Mouse (Mus musculus) midbrain, postnatal 0 days (tissue): ENCODE measurements around the gene Phyh. TPM values are rescaled to one million over a fixed set of nuclear protein-coding genes. Genes with fewer than 3 reads are reported as not detected.

ENCODE experiments used
- ATAC-seq: fragments of 200-750 bp; cut with Nextera tagmentation; 2 replicates; pipeline ENCODE4 v1.8.0; 2017; ENCODE audit warnings: moderate number of reproducible peaks, mild to moderate bottlenecking, moderate TSS enrichment, moderate library complexity; ENCODE audit not compliant: low FRiP score
- DNase-seq: peaks from one replicate; pipeline ENCODE4 v3.0.0-alpha.2; 2015; ENCODE audit warnings: low spot score
- H3K27ac ChIP-seq: fragments of 300-500 bp; sonication (generic); 2 replicates; pipeline ENCODE4 v1.5.1; 2014; ENCODE audit warnings: low read depth, mild to moderate bottlenecking, low read length, mixed read lengths
- H3K27me3 ChIP-seq: fragments of 300-500 bp; sonication (generic); 2 replicates; pipeline ENCODE4 v1.6.1; 2014; ENCODE audit warnings: low read length, control low read depth, mixed read lengths; ENCODE audit not compliant: insufficient read depth
- H3K36me3 ChIP-seq: fragments of 300-500 bp; sonication (generic); 2 replicates; pipeline ENCODE4 v1.6.1; 2014; ENCODE audit warnings: low read length, control low read depth, mixed read lengths; ENCODE audit not compliant: insufficient read depth
- H3K4me1 ChIP-seq: fragments of 300-500 bp; sonication (generic); 2 replicates; pipeline ENCODE4 v1.6.1; 2014; ENCODE audit warnings: mild to moderate bottlenecking, control low read depth, antibody characterized with exemption, low read length, mixed read lengths; ENCODE audit not compliant: insufficient read depth
- H3K4me2 ChIP-seq: fragments of 300-500 bp; sonication (generic); 2 replicates; pipeline ENCODE4 v1.6.1; 2014; ENCODE audit warnings: low read depth, mild to moderate bottlenecking, low read length, mixed read lengths; ENCODE audit not compliant: poor library complexity, severe bottlenecking
- H3K4me3 ChIP-seq: fragments of 300-500 bp; sonication (generic); 2 replicates; pipeline ENCODE4 v1.5.1; 2014; ENCODE audit warnings: low read depth, mild to moderate bottlenecking, low read length, moderate library complexity
- H3K9ac ChIP-seq: fragments of 300-500 bp; sonication (generic); replicated peaks from 2 replicates; pipeline ENCODE4 v1.6.1; 2014; ENCODE audit warnings: mild to moderate bottlenecking, low read length, moderate library complexity, mixed read lengths; ENCODE audit not compliant: poor library complexity, severe bottlenecking
- H3K9me3 ChIP-seq: fragments of 300-500 bp; sonication (generic); 2 replicates; pipeline ENCODE4 v1.6.1; 2016; ENCODE audit warnings: low read length, control low read depth
- CTCF ChIP-seq: IDR thresholded peaks from 2 replicates; pipeline ENCODE4 v1.5.1; 2016; ENCODE audit warnings: antibody characterized with exemption, mild to moderate bottlenecking
- WGBS: fragments of 180-500 bp; shearing (Covaris S2); extraction: QIAGEN DNeasy Blood & Tissue Kit; methylation state at CpG from one replicate; pipeline ENCODE4 v1.1.7; 2014; 5-methylcytosine and 5-hydroxymethylcytosine counted together
- polyA plus RNA-seq: library from polyadenylated mRNA; unstranded; fragments of >200 nt; fragmentation: Nextera tagmentation; extraction: Ambion mirVana; gene quantifications from 2 replicates; pipeline ENCODE4 v1.2.1, GENCODE M21; 2015
- total RNA-seq: library from RNA; depleted of rRNA; stranded (reverse); fragments of >200 nt; gene quantifications from 2 replicates; pipeline ENCODE4 v1.2.3, GENCODE M21; 2014; rRNA removed

Phyh gene
- total and polyA plus RNA-seq, 2 experiments from 2014 or later, result 64.9 to 108 TPM

DNA sequence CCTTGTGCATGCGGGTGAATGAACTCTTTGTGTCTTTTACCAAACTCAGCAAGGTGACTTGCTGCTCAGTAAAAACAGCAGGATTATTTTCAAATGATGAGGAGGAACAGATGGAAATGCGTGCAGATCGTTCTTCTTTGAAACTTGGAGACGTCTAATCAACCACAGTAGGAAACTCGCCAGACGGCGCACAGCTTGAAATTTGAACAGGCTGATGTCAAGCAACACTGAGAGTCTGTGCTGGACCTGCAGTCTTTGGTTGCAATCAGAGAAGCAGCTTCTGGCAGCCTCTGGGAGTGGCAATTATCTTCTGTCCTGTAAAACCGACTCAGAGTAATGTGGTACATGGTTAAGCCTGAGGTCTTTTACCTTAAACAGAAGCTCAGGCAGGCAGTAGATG lies 59.3 kb downstream of the Phyh start:
- Histone ChIP-seq H3K27me3 (no peaks in the 10 kb centered on the region), H3K4me2 (no peak overlapping the region), H3K4me1 (no peaks in the 10 kb centered on the region), H3K9me3 (no peaks in the 10 kb centered on the region), H3K4me3 (no peak overlapping the region), H3K36me3 (no peaks in the 10 kb centered on the region), H3K9ac (no peak overlapping the region), H3K27ac (no peak overlapping the region)
- peak; percentile 79 for DNase-seq
- no peak for TF ChIP-seq CTCF
- 32% methylated on average over 8 of the region's 8 CpGs for WGBS
- no peak for ATAC-seq

DNA sequence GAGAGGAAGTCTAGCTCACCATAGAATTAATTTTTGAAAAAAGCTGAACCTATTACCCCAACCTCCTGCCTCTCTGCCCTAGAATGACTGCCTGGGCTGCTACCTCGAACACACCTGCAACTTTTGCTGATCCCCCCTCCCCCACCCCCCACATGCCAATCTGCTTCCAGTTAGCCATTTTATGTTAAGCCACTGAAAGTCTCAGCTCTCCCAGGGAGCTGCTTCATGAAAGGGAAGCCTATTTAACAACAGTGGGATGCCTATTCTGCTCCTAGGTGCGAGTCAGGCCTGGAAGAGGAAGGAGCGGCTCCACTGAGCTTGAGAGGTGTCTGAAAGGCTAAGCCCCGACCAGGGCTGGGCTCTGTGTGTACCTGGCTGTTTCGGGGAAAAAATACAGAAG lies 65.2 kb downstream of the Phyh start:
- DNase-seq (no peak), ATAC-seq (no peak)
- H3K9me3 ChIP-seq, result no peaks in the 10 kb centered on the region
- no peak overlapping the region; the same call in 1 of the 2 replicates for H3K27ac ChIP-seq
- no peak overlapping the region for H3K9ac ChIP-seq
- H3K4me3 ChIP-seq, result no peak overlapping the region
- 27% methylated on average over 5 of the region's 5 CpGs for WGBS
- H3K36me3 ChIP-seq, result no peaks in the 10 kb centered on the region
- H3K4me1 ChIP-seq, result no peaks in the 10 kb centered on the region
- no peak overlapping the region for H3K4me2 ChIP-seq
- TF ChIP-seq CTCF, result no peak
- H3K27me3 ChIP-seq, result no peaks in the 10 kb centered on the region

DNA sequence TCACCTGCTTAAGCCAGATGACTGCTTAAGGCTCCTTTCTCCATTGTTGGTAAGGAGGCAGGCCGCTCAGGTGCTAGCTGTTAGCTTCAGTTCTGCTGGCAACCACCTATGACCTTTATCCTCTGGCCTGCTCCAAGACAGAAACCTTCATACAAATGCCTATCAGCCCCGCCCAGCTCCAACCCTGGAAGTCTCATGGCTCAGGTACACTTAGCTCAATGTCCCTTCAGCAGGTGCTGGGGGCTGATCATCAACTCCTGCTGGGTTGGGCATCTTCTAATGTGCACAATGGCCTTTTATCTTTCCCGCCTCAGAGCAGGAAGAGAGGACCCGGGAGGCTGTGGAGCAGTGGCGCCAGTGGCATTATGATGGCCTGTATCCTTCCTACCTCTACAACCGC lies 66.2 kb downstream of the Phyh start:
- no peak overlapping the region for H3K9ac ChIP-seq
- TF ChIP-seq CTCF, result no peak
- 78% methylated on average over 6 of the region's 6 CpGs for WGBS
- H3K9me3 ChIP-seq, result no peaks in the 10 kb centered on the region
- H3K4me2 ChIP-seq, result no peak overlapping the region
- H3K27ac ChIP-seq, result no peak overlapping the region
- H3K27me3 ChIP-seq, result no peaks in the 10 kb centered on the region
- DNase-seq, result no peak
- no peaks in the 10 kb centered on the region for H3K36me3 ChIP-seq
- ATAC-seq, result no peak
- no peak overlapping the region for H3K4me3 ChIP-seq
- no peaks in the 10 kb centered on the region for H3K4me1 ChIP-seq

DNA sequence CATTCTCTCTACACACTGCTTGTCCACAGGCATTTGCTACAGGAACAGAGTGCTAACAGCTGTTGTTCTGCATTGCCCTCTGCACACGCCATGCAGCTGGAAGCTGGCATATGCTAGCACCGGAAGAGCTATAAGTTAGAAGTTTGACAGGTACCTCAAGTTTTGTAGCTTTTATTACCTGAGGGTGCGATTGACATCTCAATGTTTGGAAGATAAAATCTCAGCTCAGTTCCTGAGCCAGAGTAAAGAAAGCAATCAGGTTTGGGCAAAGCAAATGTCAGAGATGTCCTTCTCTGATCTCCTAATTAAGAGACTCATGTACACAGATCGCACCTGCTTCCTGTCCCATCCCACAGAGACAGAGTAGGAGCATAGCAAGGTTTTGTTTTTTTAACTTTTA lies 68.0 kb downstream of the Phyh start:
- H3K4me3 ChIP-seq, result no peak overlapping the region
- no peaks in the 10 kb centered on the region for H3K36me3 ChIP-seq
- DNase-seq (no peak), ATAC-seq (no peak)
- 88% methylated on average over 4 of the region's 4 CpGs for WGBS
- H3K27ac ChIP-seq, result no peak overlapping the region
- no peak overlapping the region for H3K4me2 ChIP-seq
- H3K9me3 ChIP-seq, result no peaks in the 10 kb centered on the region
- H3K9ac ChIP-seq, result no peak overlapping the region
- no peaks in the 10 kb centered on the region for H3K27me3 ChIP-seq
- TF ChIP-seq CTCF, result no peak
- H3K4me1 ChIP-seq, result no peaks in the 10 kb centered on the region

DNA sequence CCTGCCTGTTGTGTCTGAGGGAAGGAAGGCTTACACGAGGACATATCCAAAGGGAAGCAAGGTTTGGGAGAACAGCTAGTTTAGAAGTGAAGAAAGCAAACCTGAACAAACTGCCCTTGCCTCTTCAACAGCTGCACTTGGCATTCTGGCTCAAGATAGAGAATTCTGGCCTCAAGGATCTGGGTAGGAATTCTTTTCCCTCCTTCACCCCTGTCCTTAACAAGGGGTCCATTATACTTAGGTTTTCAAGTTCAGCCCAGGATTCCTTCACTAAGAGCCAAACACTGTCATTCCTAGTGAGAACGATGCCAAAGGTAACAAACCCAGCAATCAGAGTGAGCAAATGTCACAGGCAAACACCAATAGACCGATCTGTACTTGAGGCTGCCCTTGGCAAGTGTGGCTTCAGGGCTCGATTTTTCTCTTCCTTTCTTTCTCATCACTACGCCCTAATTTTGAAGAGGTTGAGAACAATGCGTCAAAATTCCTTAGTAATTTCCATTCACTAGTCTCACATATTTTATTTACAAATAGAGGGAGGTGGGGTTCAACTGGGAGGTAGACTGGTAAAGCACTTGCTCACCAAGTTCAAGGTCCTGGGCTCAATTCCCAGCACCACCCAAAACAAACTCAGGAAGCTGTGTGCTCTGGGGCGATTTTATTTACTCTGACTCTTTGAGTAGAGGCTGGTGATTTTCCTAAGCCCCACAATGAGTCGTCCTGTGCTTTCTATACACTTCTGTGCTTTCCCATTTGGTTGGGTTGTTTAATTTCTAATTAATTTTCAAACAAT lies 68.8 kb downstream of the Phyh start:
- no peaks in the 10 kb centered on the region for H3K9me3 ChIP-seq
- no peak overlapping the region for H3K9ac ChIP-seq
- ATAC-seq, result no peak
- H3K36me3 ChIP-seq, result no peaks in the 10 kb centered on the region
- 84% methylated on average over 8 of the region's 8 CpGs for WGBS
- H3K4me3 ChIP-seq, result no peak overlapping the region
- no peaks in the 10 kb centered on the region for H3K4me1 ChIP-seq
- no peak for TF ChIP-seq CTCF
- no peak for DNase-seq
- H3K27ac ChIP-seq, result no peak overlapping the region
- H3K27me3 ChIP-seq, result no peaks in the 10 kb centered on the region
- H3K4me2 ChIP-seq, result no peak overlapping the region

Other genes with a start within 250 kb of the Phyh start
- 8.1 and 10.7 TPM in 2 replicates for gene Bend7, start 201.2 kb upstream of the Phyh start, total RNA-seq
- 4.9 and 6.0 TPM in 2 replicates for gene Bend7, start 201.2 kb upstream of the Phyh start, polyA plus RNA-seq
- 69.7 and 76.9 TPM in 2 replicates for gene Sephs1, start 37.5 kb upstream of the Phyh start, total RNA-seq
- 37.0 and 37.3 TPM in 2 replicates for gene Sephs1, start 37.5 kb upstream of the Phyh start, polyA plus RNA-seq
- gene Ucma, start 57.1 kb downstream of the Phyh start, total RNA-seq, result 0.33 and 2.6 TPM in 2 replicates
- 0.69 and 1.6 TPM in 2 replicates for gene Ucma, start 57.1 kb downstream of the Phyh start, polyA plus RNA-seq
- gene Mcm10, start 93.8 kb downstream of the Phyh start, total RNA-seq, result 0.94 and 5.0 TPM in 2 replicates
- 1.2 and 1.3 TPM in 2 replicates for gene Mcm10, start 93.8 kb downstream of the Phyh start, polyA plus RNA-seq
- 25.2 and 35.0 TPM in 2 replicates for gene Optn, start 145.0 kb downstream of the Phyh start, total RNA-seq
- 28.5 and 28.7 TPM in 2 replicates for gene Optn, start 145.0 kb downstream of the Phyh start, polyA plus RNA-seq
- gene Ccdc3, start 218.8 kb downstream of the Phyh start, total RNA-seq, result 11.4 and 11.9 TPM in 2 replicates
- gene Ccdc3, start 218.8 kb downstream of the Phyh start, polyA plus RNA-seq, result 6.3 and 6.5 TPM in 2 replicates